In the genomic region with DNA sequence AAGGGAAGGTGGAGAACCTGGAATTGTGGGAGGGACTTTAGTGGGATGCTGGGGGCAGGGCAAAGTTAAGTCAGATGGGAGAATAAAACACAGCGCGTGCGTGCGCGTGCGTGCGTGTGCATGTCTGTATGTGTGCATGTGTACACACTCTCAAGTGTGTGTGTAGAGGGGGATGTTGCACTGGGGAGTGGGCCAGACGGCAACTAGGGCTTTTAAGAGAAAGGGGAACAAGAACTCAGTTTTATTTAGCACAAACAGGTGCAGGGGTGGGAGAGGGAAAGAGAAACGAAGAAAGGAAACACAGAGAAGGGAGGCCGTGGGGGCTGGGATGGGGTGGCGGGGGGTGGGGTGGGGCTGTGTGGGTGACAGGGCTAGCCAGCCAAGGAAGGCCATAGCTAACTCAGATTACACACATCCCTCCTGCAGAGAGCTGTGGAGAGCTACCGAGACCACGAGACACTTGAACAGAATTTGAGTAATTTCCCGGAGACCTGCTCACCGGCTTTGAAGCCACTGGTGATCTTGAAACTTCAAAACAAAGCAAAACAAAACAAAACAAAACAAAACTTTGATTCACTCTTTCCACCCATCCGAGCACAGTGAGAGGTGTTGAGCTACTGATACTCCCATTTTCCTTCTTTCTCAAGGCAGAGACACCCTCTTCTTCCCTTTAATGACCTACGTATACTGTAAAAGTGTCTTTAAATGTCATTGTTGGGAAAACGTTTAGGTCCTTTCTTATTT, we compare ENCODE assay signal across 15 mouse cellular contexts. TPM values are rescaled to one million over a fixed set of nuclear protein-coding genes. Genes with fewer than 3 reads are reported as not detected.
DNase-seq lines count a peak whose midpoint lies in the region; ATAC-seq and TF ChIP-seq lines count a peak whose summit lies in the region.
"Had no signal": no experiment of that assay in that cellular context is flagged by ENCODE, and none has a peak within 500 bp of the region (broad histone marks: within the 10 kb centered on the region; RNA-seq: fewer than 3 reads in every experiment).

No protein-coding gene starts in this region.

- no peak overlapping the region for H3K9ac ChIP-seq in midbrain, embryonic 11.5 days (ENCODE audit: low read length)
- no peak overlapping the region for H3K9ac ChIP-seq in midbrain, postnatal 0 days (replicated peaks; ENCODE audit: low read length, poor library complexity, severe bottlenecking)
- no peak overlapping the region for H3K9ac ChIP-seq in intestine, embryonic 16.5 days (ENCODE audit: low read depth, low read length)
- H3K9ac ChIP-seq: embryonic facial prominence, embryonic 12.5 days; neural tube, embryonic 12.5 days had no signal

- H3K4me2 ChIP-seq in midbrain, embryonic 11.5 days = no peak overlapping the region
- no peak overlapping the region for H3K4me2 ChIP-seq in midbrain, postnatal 0 days (ENCODE audit: low read depth, low read length, poor library complexity, severe bottlenecking)
- H3K4me2 ChIP-seq in intestine, embryonic 16.5 days (ENCODE audit: low read depth, low read length) = no peak overlapping the region
- H3K4me2 ChIP-seq: embryonic facial prominence, embryonic 12.5 days; neural tube, embryonic 12.5 days had no signal

- WGBS in midbrain, embryonic 11.5 days = 83% methylated on average over 18 of the region's 18 CpGs
- 77% methylated on average over 18 of the region's 18 CpGs for WGBS in midbrain, postnatal 0 days
- WGBS in intestine, embryonic 16.5 days = 81% methylated on average over 18 of the region's 18 CpGs

- no peaks in the 10 kb centered on the region for H3K9me3 ChIP-seq in midbrain, embryonic 11.5 days (ENCODE audit: control insufficient read depth, low read length)
- no peaks in the 10 kb centered on the region for H3K9me3 ChIP-seq in midbrain, postnatal 0 days (ENCODE audit: low read length)
- H3K9me3 ChIP-seq in intestine, embryonic 16.5 days (ENCODE audit: control insufficient read depth, low read length) = no peaks in the 10 kb centered on the region
- H3K9me3 ChIP-seq: embryonic facial prominence, embryonic 12.5 days; neural tube, embryonic 12.5 days had no signal

- H3K36me3 ChIP-seq in midbrain, embryonic 11.5 days (ENCODE audit: control insufficient read depth, insufficient read depth, low read length) = no peaks in the 10 kb centered on the region
- H3K36me3 ChIP-seq in midbrain, postnatal 0 days (ENCODE audit: insufficient read depth, low read length) = no peaks in the 10 kb centered on the region
- no peaks in the 10 kb centered on the region for H3K36me3 ChIP-seq in intestine, embryonic 16.5 days (ENCODE audit: control insufficient read depth, insufficient read depth, low read length)
- H3K36me3 ChIP-seq: embryonic facial prominence, embryonic 12.5 days; neural tube, embryonic 12.5 days had no signal

- no peak overlapping the region for H3K4me3 ChIP-seq in midbrain, embryonic 11.5 days (ENCODE audit: low read depth, low read length)
- no peak overlapping the region for H3K4me3 ChIP-seq in midbrain, postnatal 0 days (ENCODE audit: low read depth, low read length)
- no peak overlapping the region for H3K4me3 ChIP-seq in intestine, embryonic 16.5 days (ENCODE audit: low read length)
- H3K4me3 ChIP-seq: embryonic facial prominence, embryonic 12.5 days; neural tube, embryonic 12.5 days had no signal

- ATAC-seq in midbrain, embryonic 11.5 days (ENCODE audit: low FRiP score) = no peak
- no peak for ATAC-seq in midbrain, postnatal 0 days (ENCODE audit: low FRiP score)
- peak; percentile 48 for ATAC-seq in megakaryocyte progenitor cell, adult 5-6 weeks (replicated peaks; ENCODE audit: poor library complexity)
- no peak for ATAC-seq in erythroblast, adult 5-6 weeks (replicated peaks; ENCODE audit: low FRiP score, poor library complexity, severe bottlenecking)
- no peak for ATAC-seq in intestine, embryonic 16.5 days

- H3K4me1 ChIP-seq in midbrain, embryonic 11.5 days (ENCODE audit: control insufficient read depth, insufficient read depth, low read length) = no peaks in the 10 kb centered on the region
- H3K4me1 ChIP-seq in midbrain, postnatal 0 days (ENCODE audit: insufficient read depth, low read length) = 0 out of 2 replicates have a peak, but pooled peaks cover 4% of the 10 kb centered on the region
- H3K4me1 ChIP-seq in intestine, embryonic 16.5 days (ENCODE audit: control insufficient read depth, insufficient read depth, low read length) = no peaks in the 10 kb centered on the region
- H3K4me1 ChIP-seq: embryonic facial prominence, embryonic 12.5 days had no signal

- H3K27ac ChIP-seq in midbrain, embryonic 11.5 days (ENCODE audit: low read depth, low read length) = no peak overlapping the region
- H3K27ac ChIP-seq in midbrain, postnatal 0 days (ENCODE audit: low read depth, low read length) = no peak overlapping the region
- no peak overlapping the region for H3K27ac ChIP-seq in intestine, embryonic 16.5 days (ENCODE audit: low read length)
- H3K27ac ChIP-seq: embryonic facial prominence, embryonic 12.5 days; neural tube, embryonic 12.5 days had no signal

- intact Hi-C loops in gastrocnemius, postnatal 14 days (cut with DNase I; ENCODE audit: low total_unique reads) = no loop called here

- no peak for TF ChIP-seq CTCF in midbrain, postnatal 0 days (IDR thresholded peaks at IDR 0.05)

- DNase-seq in midbrain, embryonic 11.5 days (ENCODE audit: low spot score, missing footprints) = peak; percentile 53
- DNase-seq in midbrain, postnatal 0 days (ENCODE audit: low spot score) = no peak
- DNase-seq in thymus, adult 18-20 months = peak; percentile 30 to 56
- DNase-seq in gastrocnemius, postnatal 14 days = no peak
- DNase-seq: adrenal gland, adult 8-10 months; cerebellum, postnatal 14 days; kidney, postnatal 10 days; lung, postnatal 10 days; midbrain, embryonic 14.5 days had no signal

- H3K27me3 ChIP-seq in midbrain, embryonic 11.5 days (ENCODE audit: control insufficient read depth, insufficient read depth, low read length) = no peaks in the 10 kb centered on the region
- no peaks in the 10 kb centered on the region for H3K27me3 ChIP-seq in midbrain, postnatal 0 days (ENCODE audit: insufficient read depth, low read length)
- no peaks in the 10 kb centered on the region for H3K27me3 ChIP-seq in intestine, embryonic 16.5 days (replicated peaks; ENCODE audit: control insufficient read depth, insufficient read depth, low read length)
- H3K27me3 ChIP-seq: embryonic facial prominence, embryonic 12.5 days; neural tube, embryonic 12.5 days had no signal

RNA-seq across cellular contexts. Expression of a gene that starts 55.8 kb away (rescaled TPM):
- polyA plus RNA-seq in midbrain, embryonic 11.5 days (2014; fragmentation: Nextera tagmentation; extraction: Ambion mirVana) = 0.22 TPM in 1 of 2 replicates, not detected in the other
- total RNA-seq in midbrain, postnatal 0 days (2014; rRNA removed) = 0.19 TPM in 1 of 2 replicates, not detected in the other
- polyA plus RNA-seq in midbrain, postnatal 0 days (2015; fragmentation: Nextera tagmentation; extraction: Ambion mirVana) = 0.09 and 0.28 TPM in 2 replicates
- 0.20 and 0.32 TPM in 2 replicates for total RNA-seq in megakaryocyte progenitor cell, adult 5-6 weeks (2015)
- 0.17 and 0.20 TPM in 2 replicates for total RNA-seq in megakaryocyte progenitor cell, adult 5-6 weeks (2017)
- total RNA-seq in erythroblast, adult 5-6 weeks (2015; ENCODE audit: low replicate concordance) = 1.3 and 2.1 TPM in 2 replicates
- 0.68 and 3.6 TPM in 2 replicates for total RNA-seq in erythroblast, adult 5-6 weeks (2017; ENCODE audit: low replicate concordance)
- polyA plus RNA-seq in intestine, embryonic 16.5 days (2015; fragmentation: Nextera tagmentation; extraction: Ambion mirVana) = 0.53 and 0.84 TPM in 2 replicates
- under 1 TPM; 0.07 to 0.08 TPM for total RNA-seq in gastrocnemius, postnatal 14 days (2021)
- polyA plus RNA-seq: forebrain, embryonic 11.5 days had no signal

Comparison
In these comparisons a context has a peak if more than half of its experiments do, and no peak if none do; other contexts are left out.
1. DNase-seq: peak in midbrain, embryonic 11.5 days (single experiment) and thymus, adult 18-20 months (2 of 2); none in midbrain, postnatal 0 days (single experiment) and gastrocnemius, postnatal 14 days (single experiment).